Mouse (Mus musculus) heart, postnatal 0 days (tissue): ENCODE data around the gene Tmem220.

Experiments used
- CTCF ChIP-seq: IDR thresholded peaks from 2 replicates; pipeline ENCODE4 v1.5.1; 2016; ENCODE audit warnings: antibody characterized with exemption, control low read depth, low read depth
- EP300 ChIP-seq: IDR thresholded peaks from 2 replicates; pipeline ENCODE4 v1.6.1; 2016; ENCODE audit warnings: antibody characterized with exemption, low read depth

- TF ChIP-seq CTCF (no peak; the same call in 1 of the 2 replicates), EP300 (no peak)
Measured at GRCm38 (mm10) chr11:66993674-66994073, 31.3 kb upstream of the Tmem220 start.
